Mouse (Mus musculus) hindbrain, embryonic 16.5 days (tissue): Measurements from ENCODE around the gene Ivl. TPM values are rescaled to one million over a fixed set of nuclear protein-coding genes. Genes with fewer than 3 reads are reported as not detected.

Experiments used
- polyA plus RNA-seq: library from polyadenylated mRNA; unstranded; fragments of >200 nt; fragmentation: Nextera tagmentation; extraction: Ambion mirVana; gene quantifications from 2 replicates; pipeline ENCODE4 v1.2.1, GENCODE M21; 2015

Ivl gene
- polyA plus RNA-seq, 1 experiment from 2014 or later: not detected

Other genes starting within 250 kb of the Ivl start
- gene Sprr2d, start 234.6 kb downstream of the Ivl start, polyA plus RNA-seq: not detected in 2 replicates
- gene Sprr2e, start 221.6 kb downstream of the Ivl start, polyA plus RNA-seq: not detected in 2 replicates
- not detected in 2 replicates for gene Sprr2f, start 208.5 kb downstream of the Ivl start, polyA plus RNA-seq
- gene Sprr2h, start 188.1 kb downstream of the Ivl start, polyA plus RNA-seq: not detected in 2 replicates
- not detected in 2 replicates for gene Sprr2i, start 165.7 kb downstream of the Ivl start, polyA plus RNA-seq
- gene Sprr2j-ps, start 155.7 kb downstream of the Ivl start, polyA plus RNA-seq: not detected in 2 replicates
- gene Gm9774, start 144.3 kb downstream of the Ivl start, polyA plus RNA-seq: 6.1 and 18.1 TPM in 2 replicates
- not detected in 2 replicates for gene Sprr2k, start 141.2 kb downstream of the Ivl start, polyA plus RNA-seq
- not detected in 2 replicates for gene Sprr1b, start 134.9 kb downstream of the Ivl start, polyA plus RNA-seq
- gene Sprr3, start 115.0 kb downstream of the Ivl start, polyA plus RNA-seq: not detected in 2 replicates
- 0.20 and 0.59 TPM in 2 replicates for gene Sprr1a, start 87.8 kb downstream of the Ivl start, polyA plus RNA-seq
- gene Sprr4, start 73.2 kb downstream of the Ivl start, polyA plus RNA-seq: not detected in 2 replicates
- gene 2310046K23Rik, start 39.2 kb downstream of the Ivl start, polyA plus RNA-seq: not detected in 2 replicates
- gene Smcp, start 15.3 kb upstream of the Ivl start, polyA plus RNA-seq: not detected in 2 replicates
- not detected in 2 replicates for gene 2210017I01Rik, start 33.8 kb upstream of the Ivl start, polyA plus RNA-seq
- gene Lce6a, start 47.9 kb upstream of the Ivl start, polyA plus RNA-seq: not detected in 2 replicates
- not detected in 2 replicates for gene Lce1a1, start 74.6 kb upstream of the Ivl start, polyA plus RNA-seq
- not detected in 2 replicates for gene Lce1b, start 83.2 kb upstream of the Ivl start, polyA plus RNA-seq
- not detected in 2 replicates for gene Lce1a2, start 96.6 kb upstream of the Ivl start, polyA plus RNA-seq
- gene Lce1c, start 105.5 kb upstream of the Ivl start, polyA plus RNA-seq: not detected in 2 replicates
- gene Lce1d, start 113.5 kb upstream of the Ivl start, polyA plus RNA-seq: not detected in 2 replicates
- gene Lce1e, start 135.3 kb upstream of the Ivl start, polyA plus RNA-seq: not detected in 2 replicates
- not detected in 2 replicates for gene Lce1f, start 146.6 kb upstream of the Ivl start, polyA plus RNA-seq
- gene Gm38119, start 165.4 kb upstream of the Ivl start, polyA plus RNA-seq: not detected in 2 replicates
- not detected in 2 replicates for gene Lce1g, start 178.6 kb upstream of the Ivl start, polyA plus RNA-seq
- gene Lce1h, start 191.3 kb upstream of the Ivl start, polyA plus RNA-seq: not detected in 2 replicates
- not detected in 2 replicates for gene Lce1i, start 205.2 kb upstream of the Ivl start, polyA plus RNA-seq
- gene Lce1j, start 216.8 kb upstream of the Ivl start, polyA plus RNA-seq: not detected in 2 replicates
- not detected in 2 replicates for gene Lce1k, start 234.2 kb upstream of the Ivl start, polyA plus RNA-seq